Mouse (Mus musculus): ENCODE measurements at regions not wholly inside any gene's neighbourhood (a gene's known extent, or its start where the extent isn't known, plus 50 kb on each side); places are given as distances from the start of the nearest gene placed in this dataset.

GRCm38 (mm10) chr9:41523969-41524368 lies 362.5 kb upstream of the Ubash3b start:
- no peak for TF ChIP-seq CTCF (IDR thresholded peaks at IDR 0.05; ENCODE audit: low read depth)
- no peak for TF ChIP-seq EP300 (IDR thresholded peaks at IDR 0.05; ENCODE audit: low read depth)

Measured in liver, embryonic 14.5 days (tissue).